Mouse (Mus musculus): Measurements from ENCODE around the gene Pcmt1. TPM values are rescaled to one million over a fixed set of nuclear protein-coding genes. Genes with fewer than 3 reads are reported as not detected.
"Not testable (repeated sequence)": the region's sequence is repeated elsewhere in the genome, so short reads cannot be mapped to it uniquely, and the experiment has no call there.

Gene Pcmt1
- total RNA-seq, 2 experiments from 2014 or later, result 92.9 to 105 TPM

DNA sequence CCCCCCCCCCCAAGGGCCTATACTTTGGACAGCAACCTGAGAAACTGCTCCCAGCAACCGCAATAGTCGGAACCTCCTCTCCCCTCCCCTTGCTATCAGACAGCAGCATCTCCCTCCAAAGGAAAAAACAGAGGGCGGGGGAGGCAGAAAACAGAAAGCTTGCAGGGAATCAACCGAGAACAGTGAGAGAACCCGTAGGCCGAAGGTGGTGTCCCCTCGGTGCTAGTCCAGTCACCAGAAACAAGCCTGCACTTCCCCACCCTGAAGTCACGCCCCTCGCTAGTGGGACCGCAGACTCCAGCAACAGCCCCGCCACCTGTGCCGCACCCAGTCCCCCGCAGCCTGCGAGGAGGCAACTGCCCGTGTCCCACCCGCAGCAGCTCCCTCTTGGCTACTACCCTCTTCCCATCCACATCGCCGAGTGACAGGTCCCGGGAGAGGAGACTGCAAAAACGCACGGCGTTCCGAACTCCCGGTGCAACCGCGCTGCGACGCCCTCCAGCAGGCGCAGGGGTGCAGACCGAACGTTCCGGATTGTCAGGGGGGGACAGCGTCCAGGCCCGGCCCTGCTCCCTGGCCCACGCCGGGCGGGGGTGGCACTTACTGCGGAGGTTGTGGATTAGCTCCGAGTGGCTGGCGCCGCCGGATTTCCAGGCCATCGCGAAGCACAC, 18.3 kb downstream of the Pcmt1 start:
- no peak for DNase-seq (ENCODE audit: low spot score)

DNA sequence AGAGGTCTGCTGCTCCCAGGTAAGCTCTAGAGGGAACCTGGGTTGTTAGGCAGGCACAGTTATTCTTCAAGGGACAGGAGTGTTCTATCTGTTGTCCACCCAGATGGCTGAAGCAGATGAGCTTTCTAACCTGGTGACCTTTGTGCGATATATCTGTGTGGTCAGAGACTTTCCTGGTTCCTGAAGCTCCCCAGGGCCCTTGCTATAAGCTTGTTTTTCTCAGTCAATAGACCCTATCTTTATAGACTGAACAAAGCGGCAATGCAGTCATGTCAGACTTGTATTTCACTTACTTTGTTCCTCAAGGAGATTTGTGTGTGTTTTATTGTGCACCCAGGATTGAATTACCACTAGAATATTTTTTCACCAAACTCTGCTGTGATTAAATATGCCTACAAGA, 29.9 kb downstream of the Pcmt1 start:
- DNase-seq (ENCODE audit: low spot score), result no peak
- intact Hi-C loops (cut with DNase I), result no loop called here

More for the DNA sequence above, 18.3 kb downstream of the Pcmt1 start:
- intact Hi-C loops (cut with DNase I), result no loop called here

DNA sequence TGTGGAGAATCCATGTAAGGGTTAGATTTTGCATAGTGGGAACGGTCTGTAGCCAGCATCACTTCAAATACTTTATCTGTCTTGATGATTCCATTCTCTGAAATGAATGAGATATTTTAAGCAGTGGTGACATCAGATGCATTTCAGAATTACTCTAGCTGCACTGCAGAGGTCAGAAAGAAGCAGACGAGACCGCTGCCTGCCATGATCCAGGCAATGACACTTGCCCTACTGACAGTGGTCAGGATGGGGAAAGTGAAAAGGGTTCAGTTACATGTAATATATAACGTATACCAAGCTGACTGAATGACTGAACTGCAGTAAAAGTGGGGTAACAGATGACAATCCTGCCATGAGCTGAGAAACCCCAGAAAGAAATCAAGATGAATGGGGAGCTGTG, 31.9 kb downstream of the Pcmt1 start:
- no peak for DNase-seq (ENCODE audit: low spot score)
- intact Hi-C loops (cut with DNase I), result no loop called here

DNA sequence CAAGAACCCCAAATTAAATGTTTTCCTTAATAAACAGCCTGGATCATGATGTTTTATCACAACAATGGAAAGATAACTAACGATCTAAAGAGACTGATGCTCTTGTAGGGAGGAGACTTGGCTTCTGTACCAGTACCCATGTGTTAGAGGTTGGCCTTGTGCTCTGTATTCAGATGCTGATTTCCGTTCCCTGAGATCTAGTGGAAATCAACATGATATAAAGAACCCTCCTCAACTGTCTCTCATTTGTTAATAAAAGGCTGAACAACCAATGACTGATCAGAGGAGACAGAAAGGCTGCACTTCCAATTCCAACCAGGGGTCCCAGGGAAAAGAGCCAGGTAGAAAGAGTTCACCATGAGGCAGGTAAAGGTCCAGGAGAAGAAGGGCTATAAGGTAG, 35.0 kb downstream of the Pcmt1 start:
- intact Hi-C loops (cut with DNase I), result no loop called here

DNA sequence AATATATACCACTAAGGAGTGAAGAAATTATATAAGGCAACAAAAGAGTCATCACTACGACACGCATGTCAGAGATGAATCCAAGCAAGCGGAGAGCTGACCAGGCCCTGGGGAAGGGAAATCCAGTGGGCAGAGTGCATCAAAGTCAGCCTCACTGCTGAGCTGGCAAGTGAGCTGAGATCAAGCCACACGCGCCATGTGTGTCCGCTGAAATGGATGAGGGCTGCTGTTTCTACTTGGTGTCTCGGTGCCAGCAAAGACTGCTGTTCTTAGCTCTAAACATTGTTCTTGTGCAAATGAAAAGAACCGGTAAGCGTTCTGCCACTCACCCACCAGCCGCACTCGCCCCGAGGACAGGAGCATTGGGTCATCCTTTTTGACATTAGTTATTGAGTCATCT, 40.6 kb downstream of the Pcmt1 start:
- DNase-seq (ENCODE audit: low spot score), result no peak
- intact Hi-C loops (cut with DNase I), result no loop called here

More for the DNA sequence above, 35.0 kb downstream of the Pcmt1 start:
- DNase-seq (ENCODE audit: low spot score), result no peak

DNA sequence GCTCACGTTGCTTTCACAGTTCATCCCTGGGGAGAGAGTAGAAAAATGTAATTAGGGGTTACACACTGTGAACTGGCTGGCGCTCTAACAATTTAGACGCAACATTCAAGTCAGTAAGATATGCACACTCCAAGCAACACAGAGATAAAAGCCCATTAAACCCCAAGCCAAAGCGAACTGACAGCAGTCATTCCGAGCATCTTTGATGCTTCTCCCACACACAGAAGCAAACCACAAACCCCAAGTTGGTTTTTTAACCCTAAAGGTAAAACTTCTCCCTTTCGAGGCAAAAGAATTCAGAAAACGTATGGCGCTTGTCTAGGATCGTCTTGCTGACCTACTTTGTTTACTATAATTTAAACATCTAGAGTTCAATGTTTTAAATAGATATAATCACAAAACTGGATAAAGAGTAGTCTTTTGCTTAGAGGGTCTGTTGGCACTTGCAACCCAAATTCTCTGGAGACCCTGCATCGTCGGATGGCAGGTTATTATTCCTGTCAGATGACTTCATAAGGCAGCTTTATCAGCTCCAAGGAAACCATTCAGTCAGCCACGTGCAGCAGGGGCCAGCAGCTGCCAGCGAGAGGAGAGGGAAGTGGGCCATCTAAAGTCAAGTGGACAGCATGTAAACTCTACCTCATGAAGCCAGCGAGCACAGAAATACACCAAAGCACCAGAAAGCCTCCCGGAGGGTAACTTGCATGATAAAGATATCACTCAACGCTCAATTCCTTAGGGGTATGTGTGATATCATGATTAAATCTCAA, 49.8 kb downstream of the Pcmt1 start:
- DNase-seq (ENCODE audit: low spot score), result no peak

DNA sequence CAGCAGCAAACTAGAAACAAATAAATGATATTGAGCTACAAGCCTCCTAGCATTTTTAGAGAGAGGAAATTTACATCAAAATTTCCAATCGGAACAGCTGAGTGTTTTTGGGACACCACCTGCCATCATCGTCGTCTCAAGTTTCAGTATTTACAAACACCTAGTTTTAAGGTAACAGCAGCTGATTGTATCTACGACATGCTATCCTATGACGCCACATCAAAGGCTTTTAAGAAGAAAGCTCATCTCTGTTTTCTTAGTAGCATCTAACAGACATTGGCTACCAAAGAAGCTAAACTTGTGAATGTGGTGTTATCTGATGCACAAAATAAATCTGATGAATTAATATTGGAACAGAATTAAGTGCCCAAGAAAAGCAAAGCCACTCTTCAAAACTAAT, 50.6 kb downstream of the Pcmt1 start:
- intact Hi-C loops (cut with DNase I), result no loop called here

More for the DNA sequence above, 49.8 kb downstream of the Pcmt1 start:
- intact Hi-C loops (cut with DNase I), result no loop called here

DNA sequence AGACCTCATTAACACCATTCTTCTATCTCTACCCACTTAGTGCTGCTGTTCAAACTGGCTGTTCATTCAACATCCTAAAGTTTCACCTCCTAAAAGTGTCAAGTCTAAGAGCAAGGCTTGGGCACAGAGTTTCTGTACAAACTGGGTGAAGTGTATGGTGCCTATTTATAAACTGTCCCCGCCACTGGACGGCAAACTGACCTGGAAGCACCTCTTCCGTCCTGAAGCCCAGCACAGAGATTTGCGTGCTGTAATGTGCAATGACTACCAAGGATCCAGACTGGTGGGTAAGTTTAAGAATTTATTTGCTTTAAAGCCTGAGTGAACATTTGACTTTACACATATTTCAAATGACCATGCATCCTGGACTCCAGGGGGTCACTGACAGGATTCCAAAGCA, 51.8 kb downstream of the Pcmt1 start:
- DNase-seq (ENCODE audit: low spot score), result no peak
- intact Hi-C loops (cut with DNase I), result no loop called here

More for the DNA sequence above, 50.6 kb downstream of the Pcmt1 start:
- DNase-seq (ENCODE audit: low spot score), result no peak

DNA sequence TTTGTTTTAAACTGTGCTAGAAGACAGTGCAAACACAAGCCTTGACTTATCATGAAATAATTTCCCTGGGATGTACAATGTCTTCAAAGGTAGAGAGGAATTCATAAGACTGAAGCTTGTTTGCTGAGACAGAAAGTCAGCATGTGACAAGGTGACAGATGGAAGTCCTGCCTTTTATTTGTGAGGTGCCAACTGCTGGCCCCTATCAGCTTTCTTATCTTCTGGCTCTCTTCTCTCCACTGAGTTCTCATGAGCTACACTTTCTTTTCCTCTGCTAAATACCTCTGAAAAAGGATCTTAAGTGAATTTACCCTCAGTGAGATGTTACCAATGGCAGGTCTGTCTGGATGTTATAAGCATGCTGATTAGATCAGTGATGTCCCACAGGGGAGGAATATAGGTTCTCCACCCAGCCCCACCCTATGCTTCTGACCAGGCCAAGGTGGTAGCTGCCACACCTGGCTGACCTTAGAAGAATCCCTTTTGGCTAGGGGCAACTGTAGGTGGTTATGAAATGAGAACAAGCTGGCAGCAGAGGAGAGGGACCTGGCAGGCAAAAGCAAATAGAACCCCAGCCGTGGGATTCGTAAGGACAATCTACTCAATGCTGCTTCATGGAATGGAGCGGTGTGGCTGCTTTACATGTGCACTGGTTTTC, 56.9 kb downstream of the Pcmt1 start:
- intact Hi-C loops (cut with DNase I), result no loop called here
- DNase-seq (ENCODE audit: low spot score), result no peak

DNA sequence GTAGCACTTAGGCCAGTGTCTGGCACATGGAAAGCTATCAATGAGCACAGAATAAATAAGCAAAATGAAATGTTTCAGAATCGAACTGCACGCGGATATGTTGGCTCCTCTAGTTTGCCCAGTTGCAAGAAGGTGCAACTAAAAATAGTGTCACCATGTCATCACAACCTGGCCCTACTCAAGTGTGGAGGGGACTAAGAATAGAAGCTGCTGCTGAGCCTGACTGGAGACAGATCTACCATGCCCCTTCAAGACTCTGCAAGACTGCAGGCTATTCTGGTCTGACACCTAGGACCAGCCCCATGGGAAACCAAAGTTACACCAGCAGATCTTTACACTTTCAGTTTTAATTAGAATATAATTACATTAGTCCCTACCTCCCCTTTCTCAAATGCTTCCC, 58.6 kb downstream of the Pcmt1 start:
- intact Hi-C loops (cut with DNase I), result no loop called here
- no peak for DNase-seq (ENCODE audit: low spot score)

DNA sequence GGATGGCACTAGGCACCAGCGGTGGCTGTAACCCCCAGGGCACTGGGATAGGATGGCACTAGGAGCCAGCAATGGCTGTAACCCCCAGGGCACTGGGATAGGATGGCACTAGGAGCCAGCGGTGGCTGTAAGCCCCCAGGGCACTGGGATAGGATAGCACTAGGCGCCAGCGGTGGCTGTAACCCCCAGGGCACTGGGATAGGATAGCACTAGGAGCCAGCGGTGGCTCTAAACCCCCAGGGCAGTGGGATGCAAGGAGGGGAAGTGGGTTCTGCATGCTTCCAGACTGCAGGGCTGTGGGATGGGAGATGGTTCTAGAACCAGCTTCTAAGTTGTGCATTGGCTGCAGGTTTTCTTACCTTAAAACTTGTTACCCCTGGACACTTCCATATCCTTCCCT, 60.2 kb downstream of the Pcmt1 start:
- intact Hi-C loops (cut with DNase I), result no loop called here
- no peak for DNase-seq (ENCODE audit: low spot score)

DNA sequence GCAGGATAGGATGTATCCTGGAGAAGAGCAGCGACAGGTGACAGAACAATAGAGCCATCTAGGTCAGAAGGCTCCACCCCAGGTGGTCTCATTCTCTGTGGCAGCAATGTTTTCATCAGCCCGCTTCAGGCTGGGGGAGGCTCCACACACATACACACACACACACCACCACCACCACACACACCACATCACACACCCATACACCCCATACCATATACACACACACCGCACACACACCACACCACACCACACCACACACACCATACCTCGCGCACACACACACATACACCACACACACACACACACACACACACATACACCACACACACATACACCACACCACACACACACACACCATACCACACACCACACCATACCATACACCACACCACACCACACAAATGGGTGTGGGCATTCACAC, 61.1 kb downstream of the Pcmt1 start:
- DNase-seq (ENCODE audit: low spot score), result no peak
- intact Hi-C loops (cut with DNase I), result no loop called here

DNA sequence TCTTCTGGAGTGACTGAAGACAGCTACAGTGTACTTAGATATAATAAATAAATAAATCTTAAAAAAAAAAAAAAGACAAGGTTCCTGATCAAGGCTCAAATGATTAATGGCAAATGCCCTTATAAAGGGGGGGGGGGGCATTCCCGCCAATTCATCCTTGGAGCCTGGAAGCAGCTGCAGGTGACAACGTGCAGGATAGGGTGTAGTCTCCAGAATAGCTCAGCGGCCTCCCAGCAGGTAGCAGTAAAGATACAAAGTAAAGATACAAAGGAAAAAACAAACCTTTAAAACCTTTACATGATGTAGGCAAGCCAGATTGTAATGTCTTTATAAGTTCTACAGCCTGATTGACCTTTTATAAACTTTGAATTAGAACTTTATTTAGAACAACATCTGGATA, 63.4 kb downstream of the Pcmt1 start:
- DNase-seq (ENCODE audit: low spot score); intact Hi-C loops (cut with DNase I): not testable (repeated sequence)

DNA sequence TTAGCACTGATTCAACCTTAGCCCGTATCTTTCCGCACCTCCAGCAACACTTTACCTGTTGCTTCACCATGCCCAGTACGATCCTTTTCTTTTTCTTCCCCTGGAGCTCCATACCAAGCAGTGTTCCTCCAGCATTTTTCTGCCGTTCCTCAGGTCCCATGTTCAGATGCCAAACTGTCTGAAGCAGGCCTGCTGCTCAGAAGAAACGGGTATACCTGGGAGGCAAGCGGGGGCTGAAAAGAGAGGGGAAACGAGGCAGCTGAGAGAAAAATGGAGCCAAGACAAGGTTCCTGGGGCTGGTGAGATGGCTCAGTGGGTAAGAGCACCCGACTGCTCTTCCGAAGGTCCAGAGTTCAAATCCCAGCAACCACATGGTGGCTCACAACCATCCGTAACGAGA, 63.8 kb downstream of the Pcmt1 start:
- intact Hi-C loops (cut with DNase I); DNase-seq (ENCODE audit: low spot score): not testable (repeated sequence)

DNA sequence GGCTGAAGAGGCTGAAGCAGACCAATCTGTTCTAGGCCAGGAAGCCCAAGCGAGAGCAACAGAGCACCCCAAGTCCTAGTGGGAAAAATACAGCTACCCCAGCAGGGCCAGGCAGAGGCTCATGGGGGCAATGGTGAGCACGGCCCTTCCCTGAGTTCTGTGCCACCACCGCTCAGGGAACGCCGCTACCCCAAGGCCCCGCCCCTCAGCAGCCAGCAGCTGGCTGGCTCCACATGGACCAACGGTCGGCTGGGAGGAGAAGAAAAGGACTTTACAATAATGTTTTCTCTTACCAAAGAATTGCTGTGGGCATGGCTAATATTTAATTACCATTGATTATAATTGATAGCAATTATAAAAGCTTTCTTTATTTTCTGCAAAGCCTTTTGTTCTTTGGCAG, 66.1 kb downstream of the Pcmt1 start:
- intact Hi-C loops (cut with DNase I), result no loop called here
- DNase-seq (ENCODE audit: low spot score), result no peak

DNA sequence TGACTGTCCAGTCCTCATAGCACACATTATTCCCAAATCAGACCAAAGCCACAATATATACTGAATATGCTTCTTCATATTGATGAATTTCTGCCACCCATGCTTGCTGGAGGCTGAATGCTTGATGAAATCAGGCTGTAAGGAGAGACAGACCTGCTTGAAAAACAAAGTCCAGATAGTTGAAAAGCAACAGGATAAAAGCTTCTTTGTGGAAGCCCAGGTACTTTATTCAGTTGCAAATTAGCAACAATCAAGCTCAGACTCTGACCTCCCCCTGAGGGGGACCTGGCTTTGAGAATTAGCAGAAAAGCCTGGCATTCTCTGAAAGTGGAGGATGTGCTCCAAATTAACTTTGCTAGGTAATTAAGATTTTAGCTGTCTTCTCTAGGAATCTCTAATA, 68.7 kb downstream of the Pcmt1 start:
- intact Hi-C loops (cut with DNase I); DNase-seq (ENCODE audit: low spot score): not testable (repeated sequence)

DNA sequence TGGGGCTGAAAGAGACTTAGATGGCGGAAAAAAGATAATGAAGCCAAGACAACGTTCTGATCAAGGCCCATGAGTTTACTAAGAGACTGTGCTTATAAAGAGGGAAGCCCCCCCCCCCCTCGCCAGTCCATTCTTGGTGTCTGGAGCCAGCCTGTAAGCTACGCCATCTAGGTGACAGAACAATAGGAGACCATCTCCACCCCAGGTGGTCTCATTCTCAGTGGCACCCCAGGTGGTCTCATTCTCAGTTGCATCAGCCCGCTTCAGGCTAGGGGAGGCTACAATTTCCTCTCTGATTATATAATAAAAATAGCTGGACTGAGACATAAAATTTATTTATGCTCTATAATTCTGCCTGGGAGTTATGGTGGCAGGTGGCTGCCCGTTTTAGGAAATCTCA, 69.3 kb downstream of the Pcmt1 start:
- intact Hi-C loops (cut with DNase I), result no loop called here

DNA sequence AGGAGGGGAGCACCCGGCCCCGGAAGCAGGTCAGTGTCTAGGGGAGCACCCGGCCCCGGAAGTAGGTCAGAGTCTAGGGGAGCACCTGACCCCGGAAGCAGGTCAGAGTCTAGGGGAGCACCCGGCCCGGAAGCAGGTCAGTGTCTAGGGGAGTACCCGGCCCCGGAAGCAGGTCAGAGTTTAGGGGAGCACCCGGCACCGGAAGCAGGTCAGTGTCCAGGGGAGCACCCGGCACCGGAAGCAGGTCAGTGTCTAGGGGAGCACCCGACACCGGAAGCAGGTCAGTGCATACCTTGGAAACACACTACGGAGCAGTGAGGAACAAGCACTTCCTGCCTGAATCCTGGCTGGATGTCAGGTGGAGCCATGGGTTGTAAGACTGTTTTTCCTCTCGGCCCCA, 72.3 kb downstream of the Pcmt1 start:
- intact Hi-C loops (cut with DNase I), result no loop called here

More for the DNA sequence above, 69.3 kb downstream of the Pcmt1 start:
- no peak for DNase-seq (ENCODE audit: low spot score)

DNA sequence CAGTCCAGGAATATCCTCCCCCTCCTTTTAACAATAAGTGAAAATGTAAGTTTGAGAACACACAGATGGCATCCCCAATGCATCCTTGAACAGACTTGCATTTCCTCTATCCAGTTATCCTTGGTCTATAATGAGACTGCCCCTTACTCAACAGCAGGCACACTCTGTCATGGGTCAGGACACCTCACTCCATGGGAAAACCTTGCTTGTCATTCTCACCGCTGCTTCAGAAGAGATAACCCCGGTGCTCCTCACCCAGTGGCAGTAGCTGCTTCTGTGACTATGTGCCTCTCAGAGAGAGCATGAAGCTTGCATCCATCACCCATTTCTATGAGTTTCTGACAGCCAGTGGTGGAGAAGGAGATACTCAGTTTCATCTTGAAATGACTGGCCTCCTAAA, 74.5 kb downstream of the Pcmt1 start:
- DNase-seq (ENCODE audit: low spot score), result no peak
- intact Hi-C loops (cut with DNase I), result no loop called here

More for the DNA sequence above, 72.3 kb downstream of the Pcmt1 start:
- no peak for DNase-seq (ENCODE audit: low spot score)

DNA sequence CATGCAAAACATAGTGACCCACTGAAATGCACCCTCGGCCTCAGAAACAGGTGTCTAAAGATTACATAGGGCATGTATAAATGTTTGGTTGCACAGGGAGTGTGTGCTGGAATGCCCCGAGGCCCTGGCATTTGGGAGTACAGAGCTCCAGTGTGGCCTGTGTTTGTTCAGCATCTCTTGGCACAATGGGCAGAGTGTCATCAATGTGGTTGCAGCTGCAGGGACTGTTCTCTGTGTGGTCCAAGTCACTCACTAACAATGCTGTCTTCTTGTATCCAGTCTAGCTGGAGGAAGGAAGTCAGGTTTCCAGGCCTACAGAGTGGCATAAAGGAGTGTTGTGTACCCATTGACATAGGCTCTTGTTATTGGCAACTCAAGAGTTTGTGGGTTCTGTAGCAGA, 75.8 kb downstream of the Pcmt1 start:
- intact Hi-C loops (cut with DNase I), result no loop called here
- no peak for DNase-seq (ENCODE audit: low spot score)

DNA sequence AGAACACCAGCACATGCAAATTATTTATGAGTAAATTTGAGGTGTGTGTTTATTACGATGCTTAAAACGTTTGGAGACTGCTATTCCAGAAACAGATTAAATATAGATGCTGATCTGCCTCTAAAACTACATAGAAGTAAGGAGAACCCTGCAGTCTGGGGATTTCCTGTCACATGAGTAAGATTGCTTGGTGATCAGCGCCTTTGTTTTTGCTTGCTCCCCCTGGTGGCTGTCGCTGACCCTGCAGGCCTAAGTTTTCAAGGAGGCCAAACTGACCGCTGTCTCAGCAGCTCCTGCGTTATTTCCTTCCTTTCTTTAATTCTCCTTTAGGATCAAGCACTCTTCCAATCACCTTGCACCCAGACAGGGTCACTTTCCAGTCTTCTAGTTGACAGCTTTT, 80.3 kb downstream of the Pcmt1 start:
- intact Hi-C loops (cut with DNase I), result loop anchor here (2.0 kb wide), 2 partner anchors 130 to 268 kb away; no protein-coding TSS in a partner anchor
- DNase-seq (ENCODE audit: low spot score), result peak; percentile 9

Measured in heart, postnatal 25 days (tissue).